Mouse (Mus musculus) brown adipose tissue, adult 24 weeks (tissue): Measurements from ENCODE around the gene Tmem25. TPM values are rescaled to one million over a fixed set of nuclear protein-coding genes. Genes with fewer than 3 reads are reported as not detected.

Source experiments
- H3K27ac ChIP-seq: fragments of 200-500 bp; replicated peaks from 2 replicates; pipeline ENCODE4 v1.5.1; 2012; ENCODE audit warnings: low read depth, mild to moderate bottlenecking, low read length
- H3K4me1 ChIP-seq: fragments of 200-500 bp; 2 replicates; pipeline ENCODE4 v1.6.1; 2012; ENCODE audit warnings: low read length, mixed read lengths; ENCODE audit not compliant: control insufficient read depth, insufficient read depth, insufficient read length
- H3K4me3 ChIP-seq: fragments of 200-500 bp; 2 replicates; pipeline ENCODE4 v1.5.1; 2012; ENCODE audit warnings: low read depth, mild to moderate bottlenecking, low read length, moderate library complexity; ENCODE audit not compliant: insufficient read depth
- polyA plus RNA-seq: library from polyadenylated mRNA; stranded (reverse); fragments of >200 nt; gene quantifications from 2 replicates; pipeline ENCODE4 v1.2.4, GENCODE M21; 2012; ENCODE audit not compliant: missing spikeins, insufficient read depth, insufficient read length

Tmem25 gene
- polyA plus RNA-seq = 1.1 and 1.5 TPM in 2 replicates

DNA sequence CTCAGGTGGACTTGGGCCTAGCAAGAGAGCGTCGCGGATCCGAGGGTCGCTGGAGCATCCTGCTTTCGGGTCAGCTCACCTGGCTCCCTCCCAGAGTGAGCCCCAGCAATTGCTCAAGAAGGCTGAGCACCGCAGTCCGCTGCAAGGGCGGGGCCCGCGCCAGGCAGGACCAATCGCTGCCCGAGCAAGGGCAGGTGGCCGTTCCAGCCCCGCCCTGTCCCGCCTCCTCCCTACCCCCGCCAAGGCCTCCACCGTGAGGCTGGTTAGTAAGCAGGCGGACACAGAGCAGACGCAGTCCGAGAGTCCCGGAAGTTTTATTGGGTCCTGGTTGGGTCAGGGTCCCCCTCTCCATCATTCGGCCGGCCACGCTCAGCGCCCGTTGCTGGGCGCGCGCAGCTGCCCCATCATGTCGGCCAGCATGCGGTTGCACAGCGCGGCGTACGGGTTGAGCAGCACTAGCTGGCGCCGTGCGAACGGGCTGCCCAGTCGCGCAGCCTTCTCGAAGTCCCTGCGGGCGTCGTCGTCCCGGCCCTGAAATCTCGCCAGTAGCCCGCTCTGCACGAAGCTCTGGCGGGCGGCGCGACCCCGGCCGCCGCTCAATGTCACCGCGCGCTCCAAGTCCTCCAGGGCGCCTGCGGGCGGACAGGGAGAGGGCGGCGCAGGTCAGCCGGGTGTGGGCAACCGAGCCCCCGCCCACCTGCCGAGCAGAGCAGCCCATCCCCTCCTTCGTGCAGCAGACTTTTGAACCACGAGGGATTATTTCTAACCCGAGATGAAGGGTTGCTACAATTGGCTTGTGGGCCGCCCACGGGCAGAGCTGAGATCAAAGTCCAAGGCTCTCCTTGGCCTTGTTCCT lies at the start of gene Tmem25:
TSS of gene Tmem25 (minus strand) at position 206 of the 856 bp plus-strand sequence.
- no peaks in the 10 kb centered on the region for H3K4me1 ChIP-seq
- no peak within 1 kb of the TSS for H3K27ac ChIP-seq
- H3K4me3 ChIP-seq = peak within 1 kb of the TSS; percentile 67

- no peaks in the 10 kb centered on the region for H3K4me1 ChIP-seq
- H3K27ac ChIP-seq = 0 out of 2 replicates have a peak overlapping the region, but pooled peaks have one; percentile 20
- H3K4me3 ChIP-seq = no peak overlapping the region
Observed at GRCm38 (mm10) chr9:44847446-44847845, 48.3 kb upstream of the Tmem25 start.

DNA sequence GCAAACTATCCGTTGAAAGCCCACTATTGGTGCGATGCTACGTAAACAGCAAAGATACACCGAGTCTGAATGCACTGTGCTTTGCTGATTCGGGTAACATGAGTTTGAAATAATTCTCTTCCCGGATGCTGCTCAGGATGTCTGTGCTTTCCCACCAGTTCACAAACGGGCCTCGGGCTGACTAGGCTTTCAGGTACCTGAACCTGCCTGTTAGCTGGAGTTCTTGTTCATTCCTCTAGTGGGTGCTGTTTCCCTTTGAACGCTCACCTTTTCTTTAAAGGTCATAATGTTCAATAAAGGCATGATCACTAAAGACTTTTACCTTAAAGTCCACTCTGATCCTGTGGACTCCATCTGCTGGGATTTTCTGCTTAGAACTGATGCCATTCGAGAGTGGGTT lies 42.1 kb upstream of the Tmem25 start:
- Histone ChIP-seq H3K4me1 (no peaks in the 10 kb centered on the region), H3K4me3 (no peak overlapping the region), H3K27ac (no peak overlapping the region)

GRCm38 (mm10) chr9:44836439-44836838 lies 37.3 kb upstream of the Tmem25 start:
- Histone ChIP-seq H3K27ac (no peak overlapping the region), H3K4me3 (no peak overlapping the region)

GRCm38 (mm10) chr9:44832356-44832755 lies 33.2 kb upstream of the Tmem25 start:
- no peaks in the 10 kb centered on the region for H3K4me1 ChIP-seq
- H3K4me3 ChIP-seq = no peak overlapping the region
- no peak overlapping the region for H3K27ac ChIP-seq

More at GRCm38 (mm10) chr9:44836439-44836838, 37.3 kb upstream of the Tmem25 start:
- no peaks in the 10 kb centered on the region for H3K4me1 ChIP-seq

- no peak overlapping the region for H3K4me3 ChIP-seq
- H3K27ac ChIP-seq = no peak overlapping the region
- H3K4me1 ChIP-seq = no peaks in the 10 kb centered on the region
Observed at GRCm38 (mm10) chr9:44830506-44830905, 31.4 kb upstream of the Tmem25 start.

DNA sequence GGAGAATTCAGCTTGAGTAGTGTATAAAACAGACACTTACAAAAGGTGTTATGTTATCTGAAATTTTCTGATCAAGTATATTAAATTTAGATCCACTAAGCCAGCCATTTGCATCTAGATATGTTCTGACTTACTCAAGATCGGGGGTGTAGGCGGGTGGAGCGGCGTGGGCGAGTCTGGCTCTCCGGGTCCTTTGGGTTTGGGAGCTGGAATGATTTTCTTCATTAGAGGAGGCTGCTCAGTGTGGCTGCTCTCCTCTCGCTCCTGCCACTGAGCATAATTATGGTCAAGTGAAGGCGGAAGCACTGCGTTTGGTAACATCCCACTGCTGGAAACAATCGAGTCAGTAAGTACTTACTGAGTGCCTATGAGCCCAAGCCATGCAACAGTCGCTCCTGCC lies 29.8 kb upstream of the Tmem25 start:
- Histone ChIP-seq H3K4me1 (no peaks in the 10 kb centered on the region), H3K27ac (no peak overlapping the region), H3K4me3 (no peak overlapping the region)

- no peaks in the 10 kb centered on the region for H3K4me1 ChIP-seq
- H3K4me3 ChIP-seq = no peak overlapping the region
- H3K27ac ChIP-seq = no peak overlapping the region
Observed at GRCm38 (mm10) chr9:44826660-44827059, 27.6 kb upstream of the Tmem25 start.

DNA sequence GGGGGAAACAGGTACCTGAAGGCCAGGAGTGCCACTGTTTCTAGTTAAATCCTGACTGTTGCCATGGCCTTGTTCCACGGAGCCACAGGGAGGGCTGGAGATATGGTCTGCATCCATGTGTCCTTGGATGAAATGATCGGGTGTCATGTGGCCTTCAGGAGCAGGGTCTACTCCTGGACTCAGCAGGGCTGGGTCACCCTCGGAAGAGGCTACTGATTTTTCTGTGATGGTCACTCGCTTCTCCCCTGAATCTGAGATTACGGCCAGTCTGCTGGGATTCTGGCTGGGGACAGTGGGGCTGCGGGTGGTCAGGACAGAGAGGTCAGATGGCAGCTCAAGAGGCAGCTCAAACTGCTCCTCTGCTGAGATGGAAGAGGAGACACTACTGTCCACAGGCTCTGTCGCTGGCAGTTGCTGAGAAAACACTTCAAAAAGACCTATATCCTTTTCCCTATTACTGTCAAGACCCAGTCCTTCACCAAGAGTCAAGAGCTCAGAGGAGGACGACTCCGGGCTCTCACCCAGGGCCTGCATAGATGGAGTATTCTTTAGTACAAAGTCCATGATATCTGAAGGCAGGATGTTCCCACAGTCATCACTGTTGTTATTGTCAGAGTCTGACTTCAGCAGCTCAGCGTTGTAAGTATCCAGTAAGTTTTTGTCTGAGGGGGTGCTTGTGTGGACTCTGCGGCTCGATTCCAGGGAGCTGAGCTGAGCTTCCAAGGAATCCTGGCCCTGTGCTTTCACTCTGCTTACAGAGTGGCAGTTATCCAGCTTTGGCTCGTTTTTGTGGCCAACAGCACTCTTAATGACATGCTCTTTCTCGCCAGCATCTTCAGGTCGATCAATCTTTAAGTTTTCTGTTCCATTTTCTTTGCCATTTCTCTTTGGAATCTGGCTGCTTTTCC lies 21.1 kb upstream of the Tmem25 start:
- H3K4me3 ChIP-seq = no peak overlapping the region
- H3K27ac ChIP-seq = no peak overlapping the region
- no peaks in the 10 kb centered on the region for H3K4me1 ChIP-seq

DNA sequence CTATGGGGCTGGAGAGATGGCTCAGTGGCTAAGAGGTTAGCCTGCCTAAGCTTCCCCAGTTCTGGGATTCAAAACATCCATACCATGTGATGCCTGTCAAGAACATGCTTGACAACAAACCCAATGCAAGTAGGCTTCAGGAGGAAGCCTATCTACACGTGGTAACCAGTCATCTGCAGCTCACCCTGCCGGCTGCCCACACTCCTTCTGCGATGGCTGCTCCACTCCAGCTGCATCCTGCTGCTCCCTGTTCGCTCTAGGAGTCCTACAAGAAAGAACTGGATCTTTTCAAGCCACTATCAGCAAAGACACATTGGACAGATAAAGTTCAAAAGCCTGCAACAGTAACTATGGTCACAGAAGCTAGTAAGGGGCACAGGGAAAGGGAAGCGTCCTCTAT lies 18.4 kb upstream of the Tmem25 start:
- Histone ChIP-seq H3K4me3 (no peak overlapping the region), H3K4me1 (no peaks in the 10 kb centered on the region), H3K27ac (no peak overlapping the region)

DNA sequence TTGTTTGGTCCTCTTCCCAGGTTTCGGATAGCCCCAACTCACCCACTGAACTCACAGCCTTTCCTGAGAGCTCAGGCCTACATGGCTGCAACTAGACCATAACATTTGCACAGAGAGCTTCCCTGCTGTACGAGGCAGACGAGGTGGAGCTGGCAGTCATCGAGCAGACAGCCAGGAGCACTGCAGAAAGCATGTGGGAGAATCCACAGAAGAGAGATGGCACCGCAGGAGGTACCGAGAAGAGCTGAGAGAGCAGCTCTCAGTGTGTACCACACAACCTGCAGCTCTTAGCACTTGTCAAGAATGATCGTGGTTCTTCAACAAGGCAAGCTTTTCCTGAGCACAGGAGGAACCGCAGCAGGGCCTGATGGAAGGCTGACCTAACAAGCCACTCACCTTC lies 15.1 kb upstream of the Tmem25 start:
- no peak overlapping the region for H3K27ac ChIP-seq
- no peak overlapping the region for H3K4me3 ChIP-seq
- H3K4me1 ChIP-seq = no peaks in the 10 kb centered on the region

- Histone ChIP-seq H3K4me3 (no peak overlapping the region), H3K27ac (no peak overlapping the region), H3K4me1 (no peaks in the 10 kb centered on the region)
Observed at GRCm38 (mm10) chr9:44810316-44810715, 11.2 kb upstream of the Tmem25 start.

- Histone ChIP-seq H3K4me3 (no peak overlapping the region), H3K27ac (no peak overlapping the region), H3K4me1 (no peaks in the 10 kb centered on the region)
Observed at GRCm38 (mm10) chr9:44807778-44808177, 8.7 kb upstream of the Tmem25 start.

DNA sequence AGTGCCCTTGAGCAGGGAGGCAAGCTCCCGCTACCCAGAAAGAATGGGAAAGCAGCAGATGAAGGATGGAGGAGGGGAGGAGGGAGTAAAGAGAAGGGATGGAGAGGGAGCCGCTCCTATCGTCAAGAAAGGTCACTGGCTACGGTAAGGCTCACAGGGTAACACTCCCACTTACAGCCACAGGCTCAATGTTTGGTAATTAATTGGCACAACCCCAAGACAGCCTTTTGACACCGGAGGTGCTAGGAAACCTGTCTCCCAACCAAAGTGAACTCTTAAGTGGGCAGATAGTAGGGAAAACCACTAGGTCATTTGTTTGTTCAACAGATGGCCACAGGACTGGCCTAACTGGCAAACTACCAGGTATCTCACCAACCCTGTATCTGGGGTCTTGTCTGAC lies 8.0 kb upstream of the Tmem25 start:
- no peak overlapping the region for H3K4me3 ChIP-seq
- H3K4me1 ChIP-seq = no peaks in the 10 kb centered on the region
- H3K27ac ChIP-seq = no peak overlapping the region

GRCm38 (mm10) chr9:44805536-44805935 lies 6.4 kb upstream of the Tmem25 start:
- no peak overlapping the region for H3K4me3 ChIP-seq
- H3K27ac ChIP-seq = no peak overlapping the region
- no peaks in the 10 kb centered on the region for H3K4me1 ChIP-seq
